Mouse (Mus musculus) embryonic facial prominence, embryonic 14.5 days (tissue): ENCODE data around the gene Ppp2r5d. TPM values are rescaled to one million over a fixed set of nuclear protein-coding genes. Genes with fewer than 3 reads are reported as not detected.

ENCODE experiments used
- ATAC-seq: fragments of 200-750 bp; cut with Nextera tagmentation; 2 replicates; pipeline ENCODE4 v1.8.0; 2017; ENCODE audit warnings: low read depth, moderate number of reproducible peaks, moderate TSS enrichment
- DNase-seq: peaks from one replicate; pipeline ENCODE4 v3.0.0-alpha.2; 2015; ENCODE audit warnings: low spot score
- H3K27ac ChIP-seq: fragments of 300-500 bp; sonication (generic); replicated peaks from 2 replicates; pipeline ENCODE4 v1.5.1; 2014; ENCODE audit warnings: low read depth, mild to moderate bottlenecking, low read length, moderate library complexity
- H3K27me3 ChIP-seq: fragments of 300-500 bp; sonication (generic); replicated peaks from 2 replicates; pipeline ENCODE4 v1.6.1; 2014; ENCODE audit warnings: low read length; ENCODE audit not compliant: control insufficient read depth, insufficient read depth
- H3K36me3 ChIP-seq: fragments of 300-500 bp; sonication (generic); 2 replicates; pipeline ENCODE4 v1.6.1; 2014; ENCODE audit warnings: low read length, mixed read lengths; ENCODE audit not compliant: control insufficient read depth, insufficient read depth
- H3K4me1 ChIP-seq: fragments of 300-500 bp; sonication (generic); 2 replicates; pipeline ENCODE4 v1.6.1; 2014; ENCODE audit warnings: antibody characterized with exemption, low read length; ENCODE audit not compliant: control insufficient read depth, insufficient read depth
- H3K4me2 ChIP-seq: fragments of 300-500 bp; sonication (generic); 2 replicates; pipeline ENCODE4 v1.6.1; 2014; ENCODE audit warnings: low read depth, mild to moderate bottlenecking, low read length, moderate library complexity, mixed read lengths
- H3K4me3 ChIP-seq: fragments of 300-500 bp; sonication (generic); 2 replicates; pipeline ENCODE4 v1.5.1; 2014; ENCODE audit warnings: low read depth, mild to moderate bottlenecking, low read length
- H3K9ac ChIP-seq: fragments of 300-500 bp; sonication (generic); 2 replicates; pipeline ENCODE4 v1.6.1; 2014; ENCODE audit warnings: low read depth, mild to moderate bottlenecking, low read length, moderate library complexity, mixed read lengths
- H3K9me3 ChIP-seq: fragments of 300-500 bp; sonication (generic); 2 replicates; pipeline ENCODE4 v1.6.1; 2016; ENCODE audit warnings: low read length; ENCODE audit not compliant: control insufficient read depth
- WGBS: fragments of 180-500 bp; shearing (Covaris S2); extraction: QIAGEN DNeasy Blood & Tissue Kit; methylation state at CpG from one replicate; pipeline ENCODE4 v1.1.7; 2014; 5-methylcytosine and 5-hydroxymethylcytosine counted together
- polyA plus RNA-seq: library from polyadenylated mRNA; unstranded; fragments of >200 nt; fragmentation: Nextera tagmentation; extraction: Ambion mirVana; gene quantifications from 2 replicates; pipeline ENCODE4 v1.2.1, GENCODE M21; 2014

The Ppp2r5d gene
- polyA plus RNA-seq, 1 experiment from 2014 or later: 79.5 TPM

GRCm38 (mm10) chr17:46742986-46743385 lies 38.1 kb upstream of the Ppp2r5d start:
- no peaks in the 10 kb centered on the region for H3K27me3 ChIP-seq
- no peaks in the 10 kb centered on the region for H3K4me1 ChIP-seq

GRCm38 (mm10) chr17:46741305-46741704 lies 36.4 kb upstream of the Ppp2r5d start:
- ATAC-seq (no peak), DNase-seq (no peak)
- no peak overlapping the region for H3K27ac ChIP-seq
- H3K4me2 ChIP-seq: no peak overlapping the region
- no peaks in the 10 kb centered on the region for H3K4me1 ChIP-seq
- no peaks in the 10 kb centered on the region for H3K9me3 ChIP-seq
- peaks cover 39% of the 10 kb centered on the region for H3K36me3 ChIP-seq
- H3K9ac ChIP-seq: no peak overlapping the region
- no peak overlapping the region for H3K4me3 ChIP-seq
- H3K27me3 ChIP-seq: no peaks in the 10 kb centered on the region
- 92% methylated on average over 6 of the region's 6 CpGs for WGBS

More at GRCm38 (mm10) chr17:46742986-46743385, 38.1 kb upstream of the Ppp2r5d start:
- no peak overlapping the region for H3K4me3 ChIP-seq
- no peak overlapping the region for H3K4me2 ChIP-seq
- WGBS: 93% methylated on average over 9 of the region's 9 CpGs
- H3K36me3 ChIP-seq: peaks cover 31% of the 10 kb centered on the region
- no peak overlapping the region for H3K27ac ChIP-seq
- no peaks in the 10 kb centered on the region for H3K9me3 ChIP-seq
- DNase-seq (no peak), ATAC-seq (no peak)
- H3K9ac ChIP-seq: no peak overlapping the region

GRCm38 (mm10) chr17:46736160-46736559 lies 31.2 kb upstream of the Ppp2r5d start:
- no peak for ATAC-seq
- no peak overlapping the region for H3K9ac ChIP-seq
- DNase-seq: no peak
- no peaks in the 10 kb centered on the region for H3K27me3 ChIP-seq
- 78% methylated on average over 5 of the region's 10 CpGs for WGBS
- H3K9me3 ChIP-seq: no peaks in the 10 kb centered on the region
- H3K36me3 ChIP-seq: peaks cover 30% of the 10 kb centered on the region
- no peak overlapping the region for H3K27ac ChIP-seq
- no peak overlapping the region for H3K4me3 ChIP-seq
- H3K4me1 ChIP-seq: no peaks in the 10 kb centered on the region
- H3K4me2 ChIP-seq: no peak overlapping the region

GRCm38 (mm10) chr17:46735287-46735686 lies 30.4 kb upstream of the Ppp2r5d start:
- no peak for DNase-seq
- WGBS: 86% methylated on average over 7 of the region's 7 CpGs
- Histone ChIP-seq H3K9ac (no peak overlapping the region), H3K4me2 (no peak overlapping the region), H3K4me3 (no peak overlapping the region), H3K4me1 (no peaks in the 10 kb centered on the region), H3K36me3 (peaks cover 30% of the 10 kb centered on the region), H3K27me3 (no peaks in the 10 kb centered on the region), H3K9me3 (no peaks in the 10 kb centered on the region), H3K27ac (no peak overlapping the region)
- no peak for ATAC-seq

- Histone ChIP-seq H3K4me3 (no peak overlapping the region), H3K4me2 (no peak overlapping the region), H3K27me3 (peaks cover 3% of the 10 kb centered on the region; the same call in 1 of the 2 replicates), H3K4me1 (no peaks in the 10 kb centered on the region), H3K9me3 (no peaks in the 10 kb centered on the region), H3K27ac (no peak overlapping the region), H3K9ac (no peak overlapping the region), H3K36me3 (peaks cover 30% of the 10 kb centered on the region)
- no peak for DNase-seq
- no peak for ATAC-seq
- WGBS: 96% methylated on average over 3 of the region's 3 CpGs
Observed at GRCm38 (mm10) chr17:46734055-46734454, 29.1 kb upstream of the Ppp2r5d start.

GRCm38 (mm10) chr17:46728904-46729318 lies 24.0 kb upstream of the Ppp2r5d start, which contains the start of gene Gnmt:
Gene Gnmt, minus strand, starts transcription at chr17:46729168.
- DNase-seq (peak; percentile 38), ATAC-seq (peak; percentile 70)
- Histone ChIP-seq H3K27me3 (peaks cover 16% of the 10 kb centered on the region), H3K4me1 (no peaks in the 10 kb centered on the region), H3K36me3 (peaks cover 20% of the 10 kb centered on the region; the same call in 1 of the 2 replicates), H3K4me3 (peak within 1 kb of the TSS; percentile 19; the same call in 1 of the 2 replicates), H3K27ac (no peak within 1 kb of the TSS), H3K4me2 (peak within 1 kb of the TSS; percentile 43), H3K9me3 (no peaks in the 10 kb centered on the region), H3K9ac (peak within 1 kb of the TSS; percentile 48)
- 12% methylated on average over 21 of the region's 24 CpGs for WGBS

GRCm38 (mm10) chr17:46728496-46728895 lies 23.6 kb upstream of the Ppp2r5d start:
- peaks cover 24% of the 10 kb centered on the region; the same call in 1 of the 2 replicates for H3K36me3 ChIP-seq
- no peak overlapping the region for H3K27ac ChIP-seq
- H3K4me1 ChIP-seq: no peaks in the 10 kb centered on the region
- H3K4me3 ChIP-seq: 0 out of 2 replicates have a peak overlapping the region, but pooled peaks have one; percentile 19
- WGBS: 40% methylated on average over 11 of the region's 11 CpGs
- ATAC-seq: no peak
- H3K27me3 ChIP-seq: peaks cover 16% of the 10 kb centered on the region
- peak overlapping the region; percentile 48 for H3K9ac ChIP-seq
- no peaks in the 10 kb centered on the region for H3K9me3 ChIP-seq
- no peak for DNase-seq
- peak overlapping the region; percentile 43 for H3K4me2 ChIP-seq

GRCm38 (mm10) chr17:46728021-46728420 lies 23.1 kb upstream of the Ppp2r5d start:
- DNase-seq (no peak), ATAC-seq (no peak)
- WGBS: 42% methylated on average over 6 of the region's 6 CpGs
- no peak overlapping the region for H3K4me2 ChIP-seq
- peaks cover 16% of the 10 kb centered on the region for H3K27me3 ChIP-seq
- H3K9ac ChIP-seq: no peak overlapping the region
- no peaks in the 10 kb centered on the region for H3K4me1 ChIP-seq
- H3K4me3 ChIP-seq: no peak overlapping the region
- no peak overlapping the region for H3K27ac ChIP-seq
- peaks cover 29% of the 10 kb centered on the region; the same call in 1 of the 2 replicates for H3K36me3 ChIP-seq
- no peaks in the 10 kb centered on the region for H3K9me3 ChIP-seq

- 90% methylated on average over 11 of the region's 11 CpGs for WGBS
- Histone ChIP-seq H3K4me2 (no peak overlapping the region), H3K27ac (no peak overlapping the region), H3K27me3 (peaks cover 16% of the 10 kb centered on the region), H3K4me1 (no peaks in the 10 kb centered on the region), H3K9me3 (no peaks in the 10 kb centered on the region), H3K4me3 (no peak overlapping the region), H3K36me3 (peaks cover 33% of the 10 kb centered on the region; the same call in 1 of the 2 replicates), H3K9ac (no peak overlapping the region)
- no peak for ATAC-seq
- DNase-seq: no peak
Observed at GRCm38 (mm10) chr17:46727271-46727670, 22.4 kb upstream of the Ppp2r5d start.
